Mouse (Mus musculus) urinary bladder, adult 18-20 months (tissue): ENCODE data around the gene Lgals1.
"Not testable (repeated sequence)": the region's sequence is repeated elsewhere in the genome, so short reads cannot be mapped to it uniquely, and the experiment has no call there.

Source experiments
- DNase-seq, 2 experiments: peaks; one replicate each; pipeline ENCODE4 v3.0.0; 2022; ENCODE audit warnings: low spot score in 2 of 2, mixed read lengths in 2 of 2

Lgals1 gene

GRCm38 (mm10) chr15:78926021-78926919, at the start of gene Lgals1:
Gene Lgals1 (plus strand): TSS chr15:78926725.
- DNase-seq, result peak; percentile 63 to 83

- peak; percentile 86 to 89 for DNase-seq
Observed at GRCm38 (mm10) chr15:78876991-78877809, 49.3 kb upstream of the Lgals1 start, which contains the start of gene Gga1. Gene Gga1 (plus strand): TSS chr15:78877190.

- no peak for DNase-seq
Observed at GRCm38 (mm10) chr15:78877810-78878390, 48.6 kb upstream of the Lgals1 start.

GRCm38 (mm10) chr15:78878792-78879516, 47.6 kb upstream of the Lgals1 start:
- DNase-seq, result not testable (repeated sequence)

GRCm38 (mm10) chr15:78880432-78880831, 46.1 kb upstream of the Lgals1 start:
- no peak for DNase-seq

- no peak for DNase-seq
Observed at GRCm38 (mm10) chr15:78881828-78882227, 44.7 kb upstream of the Lgals1 start.

GRCm38 (mm10) chr15:78889401-78889853, 37.1 kb upstream of the Lgals1 start:
- DNase-seq, result no peak

- no peak for DNase-seq
Observed at GRCm38 (mm10) chr15:78892440-78892839, 34.1 kb upstream of the Lgals1 start.

GRCm38 (mm10) chr15:78894726-78895125, 31.8 kb upstream of the Lgals1 start:
- no peak for DNase-seq

GRCm38 (mm10) chr15:78895741-78896140, 30.8 kb upstream of the Lgals1 start:
- DNase-seq, result no peak

- no peak for DNase-seq
Observed at GRCm38 (mm10) chr15:78896149-78896548, 30.4 kb upstream of the Lgals1 start.

GRCm38 (mm10) chr15:78897488-78897887, 29.0 kb upstream of the Lgals1 start:
- no peak for DNase-seq

GRCm38 (mm10) chr15:78898507-78899001, 28.0 kb upstream of the Lgals1 start:
- DNase-seq, result no peak

- DNase-seq, result no peak
Observed at GRCm38 (mm10) chr15:78899409-78899739, 27.2 kb upstream of the Lgals1 start, which contains the start of gene Gm49510. Gene Gm49510 (plus strand): TSS chr15:78899667.

GRCm38 (mm10) chr15:78899740-78900584, 26.6 kb upstream of the Lgals1 start, which contains the start of gene Sh3bp1:
Gene Sh3bp1 (plus strand): TSS chr15:78899768.
- peak; percentile 63 to 69 for DNase-seq

- DNase-seq, result peak in 1 of 2 experiments; percentile 57
Observed at GRCm38 (mm10) chr15:78900585-78901421, 25.7 kb upstream of the Lgals1 start.

- peak in 1 of 2 experiments; percentile 31 for DNase-seq
Observed at GRCm38 (mm10) chr15:78901422-78901789, 25.1 kb upstream of the Lgals1 start.

- DNase-seq, result peak; percentile 62 to 72
Observed at GRCm38 (mm10) chr15:78903243-78903642, 23.3 kb upstream of the Lgals1 start.

- DNase-seq, result no peak
Observed at GRCm38 (mm10) chr15:78908399-78908798, 18.1 kb upstream of the Lgals1 start.
